Mouse (Mus musculus) heart, adult 2 months (tissue): ENCODE measurements around the gene Sacs. TPM values are rescaled to one million over a fixed set of nuclear protein-coding genes. Genes with fewer than 3 reads are reported as not detected.
"Not testable (repeated sequence)": the region's sequence is repeated elsewhere in the genome, so short reads cannot be mapped to it uniquely, and the experiment has no call there.

Experiments used
- DNase-seq, 2 experiments: peaks; one replicate each; pipeline ENCODE4 v3.0.0; 2021
- H3K27ac ChIP-seq: fragments of 200-600 bp; 2 replicates; pipeline ENCODE4 v1.8.1; 2022
- H3K27me3 ChIP-seq: fragments of 200-500 bp; 2 replicates; pipeline ENCODE4 v1.6.1; 2012; ENCODE audit warnings: mild to moderate bottlenecking, low read length, inconsistent platforms, mixed read lengths; ENCODE audit not compliant: control insufficient read depth, insufficient read depth
- H3K36me3 ChIP-seq: fragments of 200-500 bp; 2 replicates; pipeline ENCODE4 v1.6.1; 2012; ENCODE audit warnings: low read length, inconsistent platforms; ENCODE audit not compliant: control insufficient read depth, insufficient read depth
- H3K4me1 ChIP-seq: fragments of 200-500 bp; 2 replicates; pipeline ENCODE4 v1.6.1; 2011; ENCODE audit warnings: low read length; ENCODE audit not compliant: control insufficient read depth, insufficient read depth
- H3K4me3 ChIP-seq: fragments of 200-600 bp; 2 replicates; pipeline ENCODE4 v1.8.1; 2022
- H3K79me2 ChIP-seq: fragments of 200-500 bp; replicated peaks from 2 replicates; pipeline ENCODE4 v1.6.1; 2012; ENCODE audit warnings: mild to moderate bottlenecking, inconsistent platforms, low read length, moderate library complexity, mixed read lengths; ENCODE audit not compliant: control insufficient read depth, insufficient read depth
- H3K9ac ChIP-seq: fragments of 200-500 bp; 2 replicates; pipeline ENCODE4 v1.6.1; 2012; ENCODE audit warnings: low read depth, mild to moderate bottlenecking, control low read depth, inconsistent platforms, low read length, mixed read lengths
- CTCF ChIP-seq: fragments of 200-600 bp; IDR thresholded peaks from 2 replicates; pipeline ENCODE4 v1.8.1; 2022; ENCODE audit warnings: antibody characterized with exemption, mild to moderate bottlenecking, moderate library complexity
- EP300 ChIP-seq: fragments of 200-500 bp; IDR thresholded peaks from 2 replicates; pipeline ENCODE4 v1.6.1; 2011; ENCODE audit warnings: low read depth, low read length, control low read depth; ENCODE audit not compliant: insufficient read depth
- POLR2A ChIP-seq: fragments of 200-500 bp; IDR thresholded peaks from 2 replicates; pipeline ENCODE4 v1.6.1; 2011; ENCODE audit warnings: mild to moderate bottlenecking, low read depth, low read length, control low read depth; ENCODE audit not compliant: insufficient read depth
- WGBS: fragments of 180-500 bp; shearing (Covaris S2); methylation state at CpG from one replicate; pipeline ENCODE4 v1.1.7; 2018; 5-methylcytosine and 5-hydroxymethylcytosine counted together
- intact Hi-C: fragments of 180-260 bp; cut with DNase I; formaldehyde crosslinking; loops from one replicate; pipeline ENCODE4 v1.15.1; 2025
- polyA plus RNA-seq: library from polyadenylated mRNA; depleted of rRNA; stranded (reverse); fragments of >200 nt; gene quantifications from 2 replicates; pipeline ENCODE4 v1.2.3, GENCODE M21; 2012
- total RNA-seq, 2 experiments: library from RNA; stranded (reverse); gene quantifications; 2 replicates each; pipeline ENCODE4 v1.2.3; 2021

The Sacs gene
- total and polyA plus RNA-seq, 3 experiments, result 3.3 to 25.8 (median 24.2) TPM

DNA sequence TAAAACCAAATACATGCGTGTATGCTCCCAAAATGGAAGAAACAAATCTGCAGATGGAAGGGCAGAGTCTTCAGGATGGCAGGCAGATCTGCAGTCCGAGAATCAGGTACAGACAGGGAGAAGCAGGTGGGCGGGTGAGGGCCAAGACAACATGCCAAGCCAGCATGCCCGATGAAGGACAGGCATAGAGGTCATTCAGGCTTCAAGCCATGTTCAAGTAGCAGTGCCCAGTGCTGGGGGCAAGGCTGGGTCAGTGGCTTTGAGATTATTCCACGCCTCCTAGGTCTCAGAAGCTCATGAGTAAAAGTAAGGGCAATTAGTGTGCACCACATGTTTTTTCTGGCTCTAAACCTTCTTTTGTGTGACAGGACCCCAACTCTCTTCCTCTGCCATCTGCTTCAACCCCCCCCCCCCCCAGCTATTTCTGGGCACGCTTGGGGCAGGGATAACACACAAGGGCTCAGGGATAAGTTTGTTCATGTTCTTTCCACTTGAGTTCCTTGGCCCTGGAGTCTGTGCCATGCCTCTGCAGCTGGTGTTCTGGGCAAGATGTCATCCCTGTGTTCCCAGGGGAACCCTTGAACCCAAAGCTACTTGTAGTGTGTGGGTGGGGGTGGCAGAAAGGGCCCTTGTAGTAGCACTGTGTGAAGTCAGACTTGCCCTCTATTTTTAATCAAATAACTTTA, 16.8 kb downstream of the Sacs start:
- intact Hi-C loops, result no loop called here
- Histone ChIP-seq H3K4me1 (peaks cover 11% of the 10 kb centered on the region; the same call in 1 of the 2 replicates), H3K27me3 (no peaks in the 10 kb centered on the region), H3K79me2 (no peaks in the 10 kb centered on the region), H3K27ac (peak overlapping the region; percentile 73), H3K9ac (no peak overlapping the region; the same call in 1 of the 2 replicates), H3K36me3 (peaks cover 2% of the 10 kb centered on the region), H3K4me3 (no peak overlapping the region)
- 69% methylated on average over 6 of the region's 6 CpGs for WGBS
- peak in 1 of 2 experiments; percentile 50 for DNase-seq
- TF ChIP-seq POLR2A, result no peak
- no peak for TF ChIP-seq CTCF
- TF ChIP-seq EP300, result no peak

DNA sequence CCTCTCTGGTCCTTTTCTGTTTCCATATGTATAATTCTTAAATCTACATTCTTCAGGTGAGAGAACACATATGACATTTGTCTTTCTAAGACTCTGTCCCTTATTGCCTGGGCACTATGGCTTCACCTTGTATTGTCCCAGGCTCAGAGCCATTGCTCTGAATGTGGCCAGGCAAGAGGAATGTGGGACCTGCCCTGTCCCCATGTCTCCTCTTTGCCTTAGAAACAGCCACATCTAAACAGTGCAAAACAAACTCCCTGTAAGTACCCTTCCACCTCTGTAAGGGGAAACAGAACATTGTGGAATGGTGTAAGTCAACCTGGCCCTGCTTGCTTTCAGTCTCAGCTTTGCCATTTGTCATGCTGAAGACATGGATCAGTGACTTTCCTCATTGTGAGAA, 17.4 kb downstream of the Sacs start:
- TF ChIP-seq POLR2A, result no peak
- no peak for TF ChIP-seq EP300
- no peak for TF ChIP-seq CTCF
- intact Hi-C loops, result loop anchor here (2.0 kb wide), 1 partner anchor 17 kb away; the partner anchor contains the start of gene Sacs

DNA sequence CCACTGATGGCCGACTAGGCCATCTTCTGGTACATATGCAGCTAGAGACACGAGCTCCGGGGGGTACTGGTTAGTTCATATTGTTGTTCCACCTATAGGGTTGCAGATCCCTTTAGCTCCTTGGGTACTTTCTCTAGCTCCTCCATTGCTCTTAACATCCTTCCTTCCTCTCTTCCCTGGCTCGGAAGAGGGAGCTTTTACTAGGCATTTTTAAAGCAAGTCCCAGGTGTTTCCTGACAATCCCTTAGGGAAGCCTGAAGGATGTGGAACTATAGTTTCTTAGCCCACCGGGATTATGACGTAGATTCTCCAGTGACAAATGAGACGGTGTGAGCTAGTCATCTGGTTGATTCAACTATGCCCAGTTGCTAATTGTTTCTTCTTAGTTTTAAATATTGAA, 19.2 kb downstream of the Sacs start:
- Histone ChIP-seq H3K36me3 (peaks cover 11% of the 10 kb centered on the region), H3K4me1 (peaks cover 22% of the 10 kb centered on the region), H3K27ac (peak overlapping the region; percentile 34; the same call in 1 of the 2 replicates)
- H3K4me3 ChIP-seq, H3K9ac ChIP-seq, H3K27me3 ChIP-seq, H3K79me2 ChIP-seq, DNase-seq: not testable (repeated sequence)
- 0 out of 2 replicates have a peak, but pooled peaks have one; percentile 12 for TF ChIP-seq POLR2A
- WGBS, result 53% methylated on average over 7 of the region's 7 CpGs
- intact Hi-C loops, result loop anchor here (2.0 kb wide), 1 partner anchor 19 kb away; the partner anchor contains the start of gene Sacs

More for the DNA sequence above, 17.4 kb downstream of the Sacs start:
- Histone ChIP-seq H3K36me3 (peaks cover 4% of the 10 kb centered on the region), H3K79me2 (no peaks in the 10 kb centered on the region), H3K4me1 (peaks cover 11% of the 10 kb centered on the region; the same call in 1 of the 2 replicates), H3K27ac (peak overlapping the region; percentile 73), H3K9ac (no peak overlapping the region), H3K4me3 (no peak overlapping the region), H3K27me3 (no peaks in the 10 kb centered on the region)
- DNase-seq, result no peak

DNA sequence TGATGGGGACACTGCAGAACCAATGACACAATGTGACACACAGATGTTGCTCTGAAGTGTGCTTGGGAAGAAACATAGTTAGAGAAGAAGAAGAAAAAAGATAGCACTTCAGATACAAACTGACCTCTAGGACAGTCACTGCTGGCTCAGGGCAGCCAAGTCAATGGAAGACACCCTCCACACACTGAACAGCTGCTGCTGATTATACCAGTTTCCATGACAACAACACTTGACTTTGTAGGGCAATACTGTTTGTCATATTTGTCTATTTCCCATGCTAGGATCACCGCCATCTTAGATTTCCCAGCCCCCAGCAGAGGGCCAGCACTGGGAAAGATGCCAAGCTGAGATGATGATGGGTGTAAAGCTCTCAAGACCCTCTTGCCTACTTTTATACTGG, 22.7 kb downstream of the Sacs start:
- Histone ChIP-seq H3K9ac (no peak overlapping the region), H3K4me3 (no peak overlapping the region), H3K36me3 (peaks cover 11% of the 10 kb centered on the region), H3K4me1 (peaks cover 17% of the 10 kb centered on the region), H3K79me2 (no peaks in the 10 kb centered on the region), H3K27ac (peak overlapping the region; percentile 85), H3K27me3 (no peaks in the 10 kb centered on the region)
- TF ChIP-seq EP300 (no peak), POLR2A (no peak), CTCF (no peak; the same call in 1 of the 2 replicates)
- intact Hi-C loops, result no loop called here
- WGBS, result 88% methylated on average over 1 of the region's 1 CpGs
- DNase-seq, result no peak

DNA sequence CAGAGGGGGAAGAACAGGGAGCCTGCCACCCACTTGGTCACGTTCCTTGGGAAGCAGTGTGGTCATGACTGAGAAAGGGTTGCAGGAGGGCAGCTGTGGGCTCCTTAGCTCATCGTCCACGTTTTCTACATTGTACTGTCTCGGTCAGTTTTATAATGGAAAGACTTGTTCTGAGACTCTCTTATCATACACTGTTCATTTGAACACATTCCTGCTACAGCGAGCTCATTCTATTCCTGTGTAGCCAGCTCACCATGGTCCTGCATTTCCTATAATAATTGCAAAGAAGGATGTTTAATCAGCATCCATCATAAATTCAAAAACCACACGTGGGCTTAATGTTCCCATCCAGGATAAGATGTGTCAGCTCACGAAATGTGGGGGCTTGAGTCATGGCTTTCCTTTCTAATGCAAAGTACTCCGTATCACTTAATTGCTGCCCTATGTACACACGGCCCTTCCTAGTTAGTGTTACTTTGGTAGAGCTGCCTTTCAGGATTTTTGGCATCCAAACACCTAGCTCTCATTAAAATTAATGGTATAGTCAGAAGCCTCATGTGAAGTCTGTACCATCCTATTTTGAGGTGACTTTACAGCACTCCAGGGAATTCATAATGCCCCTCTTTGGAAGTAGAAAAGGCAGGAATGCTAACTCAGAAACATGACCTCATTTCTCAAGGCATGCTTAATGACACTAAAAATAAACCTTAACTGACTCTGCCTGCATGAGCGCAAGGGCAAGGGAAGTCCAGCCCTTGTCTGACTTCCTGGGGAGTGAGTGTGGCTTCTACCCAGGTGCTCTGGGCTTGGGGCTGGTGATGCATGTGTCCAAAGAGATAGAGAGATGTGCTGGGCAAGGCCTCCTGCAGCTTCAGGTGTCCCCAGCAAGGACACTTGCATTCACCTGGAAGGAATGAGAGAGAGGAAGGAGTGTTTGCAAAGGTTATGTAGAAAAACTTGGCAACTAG, 23.4 kb downstream of the Sacs start:
- peaks cover 15% of the 10 kb centered on the region for H3K4me1 ChIP-seq
- 12% methylated on average over 10 of the region's 10 CpGs for WGBS

More for the DNA sequence above, 23.4 kb downstream of the Sacs start:
- peak overlapping the region; percentile 85 for H3K27ac ChIP-seq
- no peak overlapping the region for H3K4me3 ChIP-seq
- peak; percentile 55 to 65 for DNase-seq
- H3K79me2 ChIP-seq, result no peaks in the 10 kb centered on the region
- peak overlapping the region; percentile 1; the same call in 1 of the 2 replicates for H3K9ac ChIP-seq
- H3K36me3 ChIP-seq, result peaks cover 11% of the 10 kb centered on the region
- H3K27me3 ChIP-seq, result no peaks in the 10 kb centered on the region
- intact Hi-C loops, result no loop called here
- TF ChIP-seq POLR2A (peak; percentile 45; the same call in 1 of the 2 replicates), CTCF (no peak), EP300 (peak; percentile 77)
